In genomic region chr2:144177268-144177667, GRCm38 (mm10) we compare ENCODE assay signal across 11 mouse cellular contexts.
DNase-seq lines count a peak whose midpoint lies in the region; ATAC-seq and TF ChIP-seq lines count a peak whose summit lies in the region.
"Had no signal": no experiment of that assay in that cellular context is flagged by ENCODE, and none has a peak within 500 bp of the region (broad histone marks: within the 10 kb centered on the region; RNA-seq: fewer than 3 reads in every experiment).

No protein-coding gene starts in this region.

- H3K9me3 ChIP-seq in ES-Bruce4 (replicated peaks; ENCODE audit: control insufficient read depth, insufficient read depth, low read length, poor library complexity, severe bottlenecking) = no peaks in the 10 kb centered on the region
- H3K9me3 ChIP-seq in heart, embryonic 11.5 days (replicated peaks; ENCODE audit: control insufficient read depth, low read length) = no peaks in the 10 kb centered on the region
- no peaks in the 10 kb centered on the region for H3K9me3 ChIP-seq in liver, embryonic 12.5 days (replicated peaks)
- H3K9me3 ChIP-seq in forebrain, embryonic 14.5 days (replicated peaks; ENCODE audit: control insufficient read depth, low read length) = no peaks in the 10 kb centered on the region

- H3K36me3 ChIP-seq in ES-Bruce4 (ENCODE audit: control insufficient read depth, insufficient read depth, low read length, poor library complexity, severe bottlenecking) = no peaks in the 10 kb centered on the region
- no peaks in the 10 kb centered on the region for H3K36me3 ChIP-seq in heart, embryonic 11.5 days (ENCODE audit: control insufficient read depth, insufficient read depth, low read length)
- H3K36me3 ChIP-seq in liver, embryonic 12.5 days = no peaks in the 10 kb centered on the region
- H3K36me3 ChIP-seq in forebrain, embryonic 14.5 days (ENCODE audit: control insufficient read depth, insufficient read depth, low read length) = no peaks in the 10 kb centered on the region

- 0 out of 2 replicates have a peak overlapping the region, but pooled peaks have one; percentile 14 for H3K9ac ChIP-seq in ES-Bruce4 (ENCODE audit: low read depth, poor library complexity, severe bottlenecking)
- H3K9ac ChIP-seq in heart, embryonic 11.5 days (ENCODE audit: low read depth, low read length) = peak overlapping the region; percentile 58
- H3K9ac ChIP-seq in liver, embryonic 12.5 days = no peak overlapping the region
- H3K9ac ChIP-seq in forebrain, embryonic 14.5 days (ENCODE audit: low read length) = no peak overlapping the region

- H3K27ac ChIP-seq in ES-Bruce4 (ENCODE audit: insufficient read depth, low read length) = peak overlapping the region; percentile 46
- peak overlapping the region; percentile 94 for H3K27ac ChIP-seq in heart, embryonic 11.5 days (ENCODE audit: low read depth, low read length)
- H3K27ac ChIP-seq in liver, embryonic 12.5 days = peak overlapping the region; percentile 71
- H3K27ac ChIP-seq in forebrain, embryonic 14.5 days (ENCODE audit: low read depth, low read length) = no peak overlapping the region
- H3K27ac ChIP-seq: kidney, postnatal 0 days had no signal

- TF ChIP-seq CTCF in ES-Bruce4 (IDR thresholded peaks at IDR 0.05; ENCODE audit: low read depth, low read length) = no peak

- WGBS in heart, embryonic 11.5 days (ENCODE audit: insufficient replicate concordance) = 12% methylated on average over 6 of the region's 6 CpGs
- WGBS in liver, embryonic 12.5 days (ENCODE audit: insufficient replicate concordance) = 22% methylated on average over 6 of the region's 6 CpGs
- WGBS in forebrain, embryonic 14.5 days = 56% methylated on average over 6 of the region's 6 CpGs

- peaks cover 14% of the 10 kb centered on the region for H3K4me1 ChIP-seq in ES-Bruce4 (ENCODE audit: control insufficient read depth, insufficient read depth, low read length)
- H3K4me1 ChIP-seq in heart, embryonic 11.5 days (ENCODE audit: control insufficient read depth, insufficient read depth, low read length) = peaks cover 15% of the 10 kb centered on the region
- H3K4me1 ChIP-seq in liver, embryonic 12.5 days = peaks cover 46% of the 10 kb centered on the region
- no peaks in the 10 kb centered on the region for H3K4me1 ChIP-seq in forebrain, embryonic 14.5 days (ENCODE audit: control insufficient read depth, insufficient read depth, low read length)

- no peak for TF ChIP-seq EP300 in ES-Bruce4 (IDR thresholded peaks at IDR 0.05; ENCODE audit: insufficient read depth, low read depth, low read length)

- peak; percentile 62 for ATAC-seq in heart, embryonic 11.5 days (replicated peaks; ENCODE audit: insufficient number of reproducible peaks, low FRiP score, low TSS enrichment)
- peak; percentile 74 for ATAC-seq in liver, embryonic 12.5 days
- no peak for ATAC-seq in forebrain, embryonic 14.5 days
- ATAC-seq: Patski had no signal

- H3K4me2 ChIP-seq in heart, embryonic 11.5 days = peak overlapping the region; percentile 33
- peak overlapping the region; percentile 34 for H3K4me2 ChIP-seq in liver, embryonic 12.5 days
- H3K4me2 ChIP-seq in forebrain, embryonic 14.5 days (ENCODE audit: low read length) = no peak overlapping the region

- peak; percentile 58 for DNase-seq in MN1 (ENCODE audit: low spot score)
- no peak for DNase-seq in layer of hippocampus, adult 9-10 months (ENCODE audit: low spot score)
- no peak for DNase-seq in spleen, postnatal 4 days (ENCODE audit: low spot score in 2 of 2)
- DNase-seq in forebrain, embryonic 14.5 days (ENCODE audit: low spot score) = no peak
- DNase-seq: cerebellum, adult 11-12 months; lung, postnatal 14 days had no signal

- no peak for TF ChIP-seq POLR2A in ES-Bruce4 (IDR thresholded peaks at IDR 0.05; ENCODE audit: insufficient read depth, low read length)

- no peaks in the 10 kb centered on the region for H3K27me3 ChIP-seq in ES-Bruce4 (ENCODE audit: control insufficient read depth, insufficient read depth, low read length, poor library complexity, severe bottlenecking)
- no peaks in the 10 kb centered on the region for H3K27me3 ChIP-seq in heart, embryonic 11.5 days (ENCODE audit: control insufficient read depth, insufficient read depth, low read length)
- H3K27me3 ChIP-seq in liver, embryonic 12.5 days (replicated peaks) = no peaks in the 10 kb centered on the region
- no peaks in the 10 kb centered on the region for H3K27me3 ChIP-seq in forebrain, embryonic 14.5 days (replicated peaks; ENCODE audit: control insufficient read depth, insufficient read depth, low read length)
- H3K27me3 ChIP-seq: Patski had no signal

- peak overlapping the region; percentile 1; the same call in 1 of the 2 replicates for H3K4me3 ChIP-seq in ES-Bruce4 (ENCODE audit: low read depth, low read length)
- H3K4me3 ChIP-seq in heart, embryonic 11.5 days (ENCODE audit: low read depth, low read length) = no peak overlapping the region
- no peak overlapping the region for H3K4me3 ChIP-seq in liver, embryonic 12.5 days
- no peak overlapping the region for H3K4me3 ChIP-seq in forebrain, embryonic 14.5 days (ENCODE audit: low read depth, low read length)

Comparison
In these comparisons a context has a peak if more than half of its experiments do, and no peak if none do; other contexts are left out.
1. H3K9ac ChIP-seq: peak in ES-Bruce4 (single experiment) and heart, embryonic 11.5 days (single experiment); none in liver, embryonic 12.5 days (single experiment) and forebrain, embryonic 14.5 days (single experiment).